Mouse (Mus musculus): Measurements from ENCODE around the gene Stambpl1. TPM values are rescaled to one million over a fixed set of nuclear protein-coding genes. Genes with fewer than 3 reads are reported as not detected.

Gene Stambpl1
- total RNA-seq, 1 experiment, result 5.1 TPM

GRCm38 (mm10) chr19:34233944-34234343 lies 41.9 kb downstream of the Stambpl1 start:
- H3K4me1 ChIP-seq (ENCODE audit: control insufficient read depth in 2 of 2, insufficient read depth in 2 of 2, low read length in 2 of 2, poor library complexity in 1 of 2), result peaks cover 0 to 2% of the 10 kb centered on the region in 2 experiments; a peak in 1 of 4 replicates
- DNase-seq (ENCODE audit: low read depth, low spot score), result no peak
- no peaks in the 10 kb centered on the region for H3K9me3 ChIP-seq (ENCODE audit: control insufficient read depth, insufficient read depth, low read depth, low read length)
- in situ Hi-C loops (cut with MboI; ENCODE audit: low sequenced_read_pairs in 2 of 2, unreplicated experiment in 2 of 2), result no loop called here
- H3K27ac ChIP-seq (ENCODE audit: insufficient read depth, low read depth, low read length, poor library complexity, severe bottlenecking), result no peak overlapping the region
- TF ChIP-seq MAFK (IDR thresholded peaks at IDR 0.05; ENCODE audit: insufficient read depth, low read depth, low read length) (no peak), ZC3H11A (IDR thresholded peaks at IDR 0.05; ENCODE audit: borderline replicate concordance, low read depth, low read length) (no peak), CHD2 (IDR thresholded peaks at IDR 0.05; ENCODE audit: low read depth, low read length) (no peak), ZNF384 (IDR thresholded peaks at IDR 0.05; ENCODE audit: low read depth, low read length) (no peak), HCFC1 (IDR thresholded peaks at IDR 0.05; ENCODE audit: borderline replicate concordance, insufficient read depth, low read length) (no peak)
- H3K4me3 ChIP-seq (ENCODE audit: insufficient read depth in 1 of 2, low read depth in 1 of 2, low read length in 2 of 2, poor library complexity in 1 of 2, severe bottlenecking in 1 of 2), result no peak overlapping the region
- no peak overlapping the region for H3K9ac ChIP-seq (ENCODE audit: insufficient read depth, low read depth, low read length, poor library complexity, severe bottlenecking)
- H3K36me3 ChIP-seq (ENCODE audit: control insufficient read depth, insufficient read depth, low read length, poor library complexity, severe bottlenecking), result no peaks in the 10 kb centered on the region

GRCm38 (mm10) chr19:34236049-34236448 lies 44.0 kb downstream of the Stambpl1 start:
- in situ Hi-C loops (cut with MboI; ENCODE audit: low sequenced_read_pairs in 2 of 2, unreplicated experiment in 2 of 2), result no loop called here
- no peak overlapping the region for H3K27ac ChIP-seq (ENCODE audit: insufficient read depth, low read depth, low read length, poor library complexity, severe bottlenecking)
- no peak for DNase-seq (ENCODE audit: low read depth, low spot score)
- TF ChIP-seq HCFC1 (IDR thresholded peaks at IDR 0.05; ENCODE audit: borderline replicate concordance, insufficient read depth, low read length) (no peak), CHD2 (IDR thresholded peaks at IDR 0.05; ENCODE audit: low read depth, low read length) (no peak), MAFK (IDR thresholded peaks at IDR 0.05; ENCODE audit: insufficient read depth, low read depth, low read length) (no peak), ZC3H11A (IDR thresholded peaks at IDR 0.05; ENCODE audit: borderline replicate concordance, low read depth, low read length) (no peak), ZNF384 (IDR thresholded peaks at IDR 0.05; ENCODE audit: low read depth, low read length) (no peak)
- no peak overlapping the region for H3K9ac ChIP-seq (ENCODE audit: insufficient read depth, low read depth, low read length, poor library complexity, severe bottlenecking)
- no peak overlapping the region for H3K4me3 ChIP-seq (ENCODE audit: insufficient read depth in 1 of 2, low read depth in 1 of 2, low read length in 2 of 2, poor library complexity in 1 of 2, severe bottlenecking in 1 of 2)
- H3K36me3 ChIP-seq (ENCODE audit: control insufficient read depth, insufficient read depth, low read length, poor library complexity, severe bottlenecking), result no peaks in the 10 kb centered on the region
- H3K4me1 ChIP-seq (ENCODE audit: control insufficient read depth in 2 of 2, insufficient read depth in 2 of 2, low read length in 2 of 2, poor library complexity in 1 of 2), result peaks cover 0 to 2% of the 10 kb centered on the region in 2 experiments; a peak in 1 of 4 replicates
- no peaks in the 10 kb centered on the region for H3K9me3 ChIP-seq (ENCODE audit: control insufficient read depth, insufficient read depth, low read depth, low read length)

- H3K27ac ChIP-seq (ENCODE audit: insufficient read depth, low read depth, low read length, poor library complexity, severe bottlenecking), result no peak overlapping the region
- H3K4me1 ChIP-seq (ENCODE audit: control insufficient read depth in 2 of 2, insufficient read depth in 2 of 2, low read length in 2 of 2, poor library complexity in 1 of 2), result no peaks in the 10 kb centered on the region
- in situ Hi-C loops (cut with MboI; ENCODE audit: low sequenced_read_pairs in 2 of 2, unreplicated experiment in 2 of 2), result no loop called here
- TF ChIP-seq CHD2 (IDR thresholded peaks at IDR 0.05; ENCODE audit: low read depth, low read length) (no peak), ZC3H11A (IDR thresholded peaks at IDR 0.05; ENCODE audit: borderline replicate concordance, low read depth, low read length) (no peak), HCFC1 (IDR thresholded peaks at IDR 0.05; ENCODE audit: borderline replicate concordance, insufficient read depth, low read length) (no peak), MAFK (IDR thresholded peaks at IDR 0.05; ENCODE audit: insufficient read depth, low read depth, low read length) (no peak), ZNF384 (IDR thresholded peaks at IDR 0.05; ENCODE audit: low read depth, low read length) (no peak)
- no peak for DNase-seq (ENCODE audit: low read depth, low spot score)
- H3K4me3 ChIP-seq (ENCODE audit: insufficient read depth in 1 of 2, low read depth in 1 of 2, low read length in 2 of 2, poor library complexity in 1 of 2, severe bottlenecking in 1 of 2), result no peak overlapping the region
- H3K9me3 ChIP-seq (ENCODE audit: control insufficient read depth, insufficient read depth, low read depth, low read length), result no peaks in the 10 kb centered on the region
- H3K36me3 ChIP-seq (ENCODE audit: control insufficient read depth, insufficient read depth, low read length, poor library complexity, severe bottlenecking), result no peaks in the 10 kb centered on the region
- no peak overlapping the region for H3K9ac ChIP-seq (ENCODE audit: insufficient read depth, low read depth, low read length, poor library complexity, severe bottlenecking)
These were observed 45.7 kb downstream of the Stambpl1 start for GRCm38 (mm10) chr19:34237746-34238145.

GRCm38 (mm10) chr19:34240273-34241039 lies 48.4 kb downstream of the Stambpl1 start:
- H3K36me3 ChIP-seq (ENCODE audit: control insufficient read depth, insufficient read depth, low read length, poor library complexity, severe bottlenecking), result no peaks in the 10 kb centered on the region
- H3K27ac ChIP-seq (ENCODE audit: insufficient read depth, low read depth, low read length, poor library complexity, severe bottlenecking), result no peak overlapping the region
- in situ Hi-C loops (cut with MboI; ENCODE audit: low sequenced_read_pairs in 2 of 2, unreplicated experiment in 2 of 2), result loop anchor here (5.0 to 10.0 kb wide), 2 partner anchors 244 to 252 kb away; no protein-coding TSS in a partner anchor
- H3K9ac ChIP-seq (ENCODE audit: insufficient read depth, low read depth, low read length, poor library complexity, severe bottlenecking), result no peak overlapping the region
- H3K4me1 ChIP-seq (ENCODE audit: control insufficient read depth in 2 of 2, insufficient read depth in 2 of 2, low read length in 2 of 2, poor library complexity in 1 of 2), result no peaks in the 10 kb centered on the region
- no peak overlapping the region for H3K4me3 ChIP-seq (ENCODE audit: insufficient read depth in 1 of 2, low read depth in 1 of 2, low read length in 2 of 2, poor library complexity in 1 of 2, severe bottlenecking in 1 of 2)
- no peaks in the 10 kb centered on the region for H3K9me3 ChIP-seq (ENCODE audit: control insufficient read depth, insufficient read depth, low read depth, low read length)
- no peak for TF ChIP-seq HCFC1 (IDR thresholded peaks at IDR 0.05; ENCODE audit: borderline replicate concordance, insufficient read depth, low read length)
- TF ChIP-seq ZNF384 (IDR thresholded peaks at IDR 0.05; ENCODE audit: low read depth, low read length), result no peak
- TF ChIP-seq CHD2 (IDR thresholded peaks at IDR 0.05; ENCODE audit: low read depth, low read length), result no peak
- no peak for TF ChIP-seq ZC3H11A (IDR thresholded peaks at IDR 0.05; ENCODE audit: borderline replicate concordance, low read depth, low read length)
- no peak for TF ChIP-seq MAFK (IDR thresholded peaks at IDR 0.05; ENCODE audit: insufficient read depth, low read depth, low read length)
- DNase-seq (ENCODE audit: low read depth, low spot score), result no peak

All from ES-E14 (cell line).